Mouse (Mus musculus) heart, adult 9 months (tissue): ENCODE data around the gene Spx.

Experiments
- DNase-seq, 2 experiments: peaks; one replicate each; pipeline ENCODE4 v3.0.0; 2022; ENCODE audit warnings: low spot score in 2 of 2

The Spx gene

DNA sequence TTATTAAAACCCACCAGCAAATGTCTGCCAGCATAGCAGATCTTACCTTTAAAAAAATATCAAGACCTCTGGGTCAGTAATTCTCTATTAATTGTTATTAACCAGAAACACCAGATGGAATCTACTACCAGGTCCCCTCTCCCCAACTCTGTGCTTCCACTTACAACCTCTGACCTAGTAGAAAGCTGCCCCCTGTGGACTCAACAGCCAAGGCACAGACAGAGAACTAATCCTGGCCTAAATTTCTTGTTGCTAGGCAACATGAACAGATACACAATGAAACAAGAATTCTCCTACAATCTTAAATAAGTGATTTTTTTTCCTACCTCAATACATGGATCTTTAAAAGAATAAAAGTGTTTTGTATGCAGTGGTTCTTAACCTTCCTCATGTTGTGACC lies 15.8 kb downstream of the Spx start:
- DNase-seq: no peak

GRCm38 (mm10) chr6:142451381-142451780 lies 38.1 kb downstream of the Spx start:
- peak; percentile 6 to 8 for DNase-seq

DNA sequence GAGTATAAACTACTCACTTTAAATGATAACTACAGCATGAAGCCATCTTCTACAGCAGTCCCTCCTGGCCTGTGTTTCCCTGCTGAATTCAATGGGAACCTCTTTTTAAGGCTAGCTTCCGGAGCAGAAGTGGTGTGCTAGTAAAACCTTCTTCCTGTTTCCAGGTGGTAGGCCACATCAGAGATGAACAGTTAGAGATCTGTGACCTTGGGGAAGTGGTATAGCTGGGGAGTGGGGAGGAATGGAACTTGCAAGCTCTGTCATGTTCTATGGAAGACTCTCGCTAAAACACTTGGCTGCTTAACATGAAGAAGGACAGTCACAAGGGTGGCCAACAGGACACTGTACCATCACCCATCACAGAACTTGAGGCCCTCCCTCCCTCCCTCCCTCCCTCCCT lies 40.1 kb downstream of the Spx start:
- no peak for DNase-seq

DNA sequence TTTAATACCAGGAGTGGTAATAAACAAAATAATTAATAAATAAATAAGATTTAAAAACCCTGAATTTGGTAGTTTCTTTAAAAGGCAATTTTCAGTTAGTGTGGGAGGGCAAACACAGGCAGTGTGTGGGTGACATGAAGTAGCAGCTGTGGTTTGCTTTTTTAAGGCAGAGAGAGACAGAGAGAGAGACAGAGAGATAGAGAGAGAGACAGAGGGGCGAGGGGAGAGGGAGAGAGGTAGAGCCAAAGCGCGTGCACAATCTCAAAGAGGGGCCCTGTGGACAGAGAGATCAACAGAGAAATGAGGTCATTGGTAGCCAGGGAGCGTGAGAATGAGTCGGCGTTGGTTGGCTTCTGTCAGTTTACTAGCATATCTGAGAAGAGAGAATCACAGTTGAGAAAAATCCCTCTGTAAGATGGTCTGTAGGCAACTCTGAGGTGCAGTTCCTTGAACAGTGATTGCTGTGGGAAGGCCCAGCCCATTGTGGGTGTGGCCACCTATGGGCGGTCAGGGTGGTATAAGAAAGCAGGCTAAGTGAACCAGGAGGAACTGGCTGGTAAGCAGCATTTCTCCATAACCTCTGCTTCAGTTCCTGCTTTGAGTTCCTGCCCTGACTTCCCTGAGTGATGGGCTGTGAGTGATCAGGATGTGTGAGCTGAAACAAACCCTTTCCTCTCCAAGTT lies 42.2 kb downstream of the Spx start:
- no peak for DNase-seq

DNA sequence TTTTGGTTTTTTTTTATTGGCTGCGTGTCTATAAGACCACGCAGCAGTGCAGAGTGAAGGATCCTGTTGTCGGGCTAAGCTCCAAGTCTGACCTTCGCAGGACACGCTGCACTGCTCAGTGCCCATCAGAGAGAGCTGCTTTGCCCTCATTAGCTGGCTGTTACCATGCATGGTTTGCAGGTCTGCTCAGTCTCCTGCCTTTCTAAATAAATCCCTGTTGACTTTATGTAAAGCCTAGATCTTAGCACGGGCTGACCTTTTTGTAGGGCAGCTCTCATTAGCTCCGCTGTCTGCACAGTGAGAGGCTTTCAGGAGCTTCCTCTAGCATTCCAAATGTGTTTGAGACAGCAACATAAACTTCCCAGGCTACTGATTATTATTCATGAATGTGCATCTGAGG lies 44.8 kb downstream of the Spx start:
- DNase-seq: no peak

DNA sequence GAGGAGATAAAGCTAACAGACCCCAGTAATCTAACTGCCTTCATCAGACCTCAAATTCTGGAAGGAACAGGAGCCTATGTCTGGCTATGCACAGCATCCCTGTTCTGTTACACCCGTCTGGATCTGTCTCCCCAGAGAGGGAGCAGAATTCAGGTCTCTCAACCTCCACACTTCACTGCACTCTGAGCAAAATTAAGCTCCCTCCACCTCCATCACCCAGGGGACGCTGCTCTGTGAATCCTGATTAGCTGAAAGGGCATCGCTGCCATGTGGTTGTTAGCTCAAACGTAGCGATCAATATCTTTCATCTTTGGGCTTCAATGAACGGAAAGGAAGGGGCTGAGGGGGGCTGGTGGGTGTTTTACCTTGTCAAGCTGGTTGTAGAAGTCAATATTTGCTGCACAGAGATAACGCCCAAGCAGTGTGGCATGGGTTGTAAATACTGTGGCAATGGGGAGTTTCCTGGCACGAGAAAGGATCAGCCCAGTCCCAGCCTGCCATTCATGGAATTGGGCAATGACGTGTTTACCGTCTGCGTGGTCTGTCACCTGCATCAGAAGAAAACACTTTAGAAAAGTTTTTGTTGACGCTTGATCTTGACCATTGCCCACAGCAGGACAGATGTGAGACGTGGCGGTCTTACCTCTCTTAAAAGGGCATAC lies 45.9 kb downstream of the Spx start:
- DNase-seq: no peak

GRCm38 (mm10) chr6:142462194-142462593 lies 49.0 kb downstream of the Spx start:
- DNase-seq: no peak
